Mouse (Mus musculus) megakaryocyte, embryonic 14.5 days (primary cell): ENCODE data around the gene Rnf111.

Experiments
- FLI1 ChIP-seq: IDR thresholded peaks from 2 replicates; pipeline ENCODE4 v1.6.1; 2012; ENCODE audit warnings: low read length, inconsistent platforms, mixed read lengths
- GATA1 ChIP-seq: IDR thresholded peaks from 3 replicates; pipeline ENCODE4 v1.6.1; 2012; ENCODE audit warnings: mixed read lengths, low read length, inconsistent platforms, borderline replicate concordance

DNA sequence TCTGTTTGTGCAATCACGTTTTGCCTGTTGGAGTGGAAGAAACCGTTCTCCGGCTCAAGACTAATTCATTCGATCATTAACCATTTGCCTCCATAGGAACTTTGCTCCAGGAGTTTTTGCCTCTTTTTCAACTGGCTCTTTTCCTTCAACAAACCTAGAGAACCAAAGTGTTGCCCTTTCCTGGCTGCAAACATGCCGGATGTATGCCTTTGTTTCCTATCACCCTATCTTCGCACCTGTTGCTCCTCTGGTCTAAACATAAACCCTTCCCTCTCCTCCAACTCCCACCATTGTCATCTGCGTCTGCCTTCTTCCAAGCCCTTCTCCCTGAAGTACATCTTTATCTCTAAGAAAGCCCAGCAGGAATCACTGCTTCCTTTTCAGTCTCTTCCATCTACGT, 3.3 kb upstream of the Rnf111 start:
- TF ChIP-seq FLI1 (no peak), GATA1 (no peak)
